Mouse (Mus musculus) layer of hippocampus, postnatal 10 days (tissue): Measurements from ENCODE around the gene Tnni1. TPM values are rescaled to one million over a fixed set of nuclear protein-coding genes. Genes with fewer than 3 reads are reported as not detected.

Experiments used
- DNase-seq, 2 experiments: peaks; one replicate each; pipeline ENCODE4 v3.0.0; 2021; ENCODE audit warnings: low spot score in 2 of 2
- total RNA-seq, 2 experiments: library from RNA; stranded (reverse); gene quantifications; 2 replicates each; pipeline ENCODE4 v1.2.3; 2021

The Tnni1 gene
- total RNA-seq, 2 experiments from 2014 or later = not detected

DNA sequence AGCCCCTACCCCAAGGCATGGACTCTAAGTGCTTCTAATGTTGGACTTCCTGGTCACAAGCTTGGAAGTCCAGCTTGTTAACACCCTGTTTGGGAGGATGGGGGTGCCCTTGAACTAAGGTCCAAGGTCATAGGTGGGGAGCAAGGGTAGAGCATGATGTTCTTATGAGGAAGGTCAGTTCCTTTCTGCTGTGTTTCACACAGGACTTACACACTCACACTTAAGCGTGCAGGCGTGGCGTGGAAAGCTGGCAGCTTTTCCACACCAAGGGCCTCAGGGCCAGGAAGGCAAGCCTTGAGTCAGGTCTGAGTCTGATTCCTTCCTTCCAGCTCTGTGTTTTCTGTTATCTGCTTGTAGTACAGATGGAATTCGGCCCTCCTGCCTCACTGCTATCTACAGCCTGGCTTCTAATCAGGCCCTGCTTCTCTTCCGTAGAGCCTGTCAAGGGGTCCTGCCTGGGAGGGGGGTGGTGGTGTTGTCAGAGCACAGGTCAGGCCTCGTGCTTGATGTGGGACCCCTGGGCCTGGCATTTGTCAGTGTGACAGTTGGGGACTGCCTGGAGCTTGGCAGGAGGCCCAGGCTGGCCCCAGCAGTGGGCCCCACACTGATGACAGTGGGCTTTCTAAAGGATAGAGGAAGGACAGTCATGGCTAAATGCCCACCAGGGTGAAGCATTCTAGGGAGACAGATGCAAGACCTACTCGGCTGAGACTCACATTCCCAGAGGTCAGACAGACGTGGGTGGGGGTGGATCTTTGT, 21.1 kb downstream of the Tnni1 start:
- DNase-seq = no peak

- DNase-seq = no peak
These were observed 28.3 kb downstream of the Tnni1 start for GRCm38 (mm10) chr1:135807546-135807945.

DNA sequence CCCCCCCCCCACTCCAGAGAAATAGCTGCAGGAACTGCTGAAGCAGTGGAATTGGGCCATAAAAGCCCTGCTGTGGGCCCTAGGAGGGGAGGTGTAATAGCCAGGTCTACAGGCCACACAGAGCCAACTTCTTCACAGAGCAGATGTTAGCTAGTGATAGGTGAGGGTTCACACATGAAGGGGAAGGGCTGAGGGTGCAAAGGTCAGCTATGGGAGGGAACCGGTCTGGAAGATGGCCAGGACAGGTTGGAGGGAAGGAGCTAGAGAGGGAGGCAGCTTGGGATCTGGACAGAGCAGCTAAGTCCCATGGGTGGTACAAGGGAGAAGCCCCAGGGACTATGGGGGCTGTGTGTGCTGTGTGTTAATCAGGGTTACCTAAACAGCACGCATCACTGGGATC, 30.9 kb downstream of the Tnni1 start:
- no peak for DNase-seq

- DNase-seq = peak; percentile 85 to 87
These were observed 31.9 kb downstream of the Tnni1 start for GRCm38 (mm10) chr1:135811016-135811646.

- DNase-seq = no peak
These were observed 33.0 kb downstream of the Tnni1 start for GRCm38 (mm10) chr1:135812205-135812604.

DNA sequence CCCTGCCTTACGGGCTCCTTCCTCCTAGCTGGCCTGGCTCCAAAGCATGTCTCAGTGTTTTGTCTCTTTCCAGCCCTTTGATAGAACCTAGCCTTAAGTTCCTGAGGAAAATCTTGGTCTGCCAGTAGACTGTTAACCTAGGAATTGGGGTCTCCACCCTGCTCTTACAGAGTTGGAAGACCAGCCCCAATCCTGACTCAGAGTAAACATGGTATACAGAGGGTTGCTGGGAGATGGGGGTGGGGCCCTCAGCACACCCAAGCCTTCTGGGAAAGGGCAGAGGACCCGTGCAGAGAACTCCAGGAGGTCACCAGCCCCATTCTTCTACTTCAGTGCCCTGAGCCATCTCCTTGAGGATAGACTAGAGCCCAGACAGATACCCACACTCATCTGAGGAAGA, 33.4 kb downstream of the Tnni1 start:
- DNase-seq = no peak

GRCm38 (mm10) chr1:135813071-135813470, 33.8 kb downstream of the Tnni1 start:
- DNase-seq = no peak

DNA sequence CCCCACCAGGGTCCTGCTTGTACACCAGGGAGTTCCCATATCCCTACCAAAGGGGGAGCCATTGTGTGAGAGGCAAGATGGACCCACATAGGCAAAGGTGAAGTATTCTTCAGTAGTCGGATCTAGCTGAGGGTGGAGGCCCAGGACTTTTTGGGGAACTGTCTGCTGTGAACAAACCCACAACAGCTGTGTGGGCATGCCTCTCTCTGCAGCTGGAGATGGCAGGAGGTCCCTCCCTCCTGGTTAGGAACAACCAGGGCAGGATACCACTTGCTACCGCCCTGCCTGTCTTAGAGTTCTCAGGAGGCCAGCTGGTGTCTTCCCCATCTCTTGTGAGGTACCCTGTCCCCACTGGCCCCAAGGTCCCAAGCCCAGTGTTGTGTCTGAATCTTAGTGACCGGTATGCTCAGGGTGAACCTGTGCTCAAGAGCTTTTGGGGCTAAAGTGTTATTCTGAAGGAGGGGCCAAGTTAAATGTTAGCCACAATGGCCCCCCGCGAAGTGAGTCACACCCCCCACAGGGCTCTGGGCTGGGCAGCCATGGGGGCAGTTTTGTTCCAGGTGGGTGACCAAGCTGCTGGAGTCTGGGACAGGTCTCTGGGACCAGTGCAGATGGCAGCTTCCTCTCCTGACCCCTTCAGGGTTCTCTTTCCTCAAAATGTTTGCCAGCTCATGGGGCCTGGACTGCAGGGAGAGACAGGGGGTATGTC, 34.6 kb downstream of the Tnni1 start:
- no peak for DNase-seq

DNA sequence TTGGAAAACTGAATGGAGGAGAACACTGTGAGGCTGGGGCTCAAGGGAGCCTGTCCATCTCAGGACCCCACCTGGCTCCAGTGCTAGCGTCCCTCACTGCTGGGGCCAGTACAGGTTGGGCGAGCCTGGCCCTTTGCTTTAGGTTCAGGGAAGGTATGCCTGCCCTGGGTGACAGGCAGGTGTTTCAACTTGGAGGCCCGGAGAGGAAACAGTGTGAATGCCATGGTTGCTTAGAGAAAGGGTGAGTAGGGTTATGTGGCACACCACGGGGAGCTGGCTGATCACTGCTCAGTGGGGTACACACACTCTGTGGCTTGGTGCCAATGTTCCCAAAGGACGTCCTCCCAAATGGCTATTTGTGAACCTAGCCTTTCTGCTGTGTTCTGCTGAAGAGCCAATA, 35.3 kb downstream of the Tnni1 start:
- no peak for DNase-seq

DNA sequence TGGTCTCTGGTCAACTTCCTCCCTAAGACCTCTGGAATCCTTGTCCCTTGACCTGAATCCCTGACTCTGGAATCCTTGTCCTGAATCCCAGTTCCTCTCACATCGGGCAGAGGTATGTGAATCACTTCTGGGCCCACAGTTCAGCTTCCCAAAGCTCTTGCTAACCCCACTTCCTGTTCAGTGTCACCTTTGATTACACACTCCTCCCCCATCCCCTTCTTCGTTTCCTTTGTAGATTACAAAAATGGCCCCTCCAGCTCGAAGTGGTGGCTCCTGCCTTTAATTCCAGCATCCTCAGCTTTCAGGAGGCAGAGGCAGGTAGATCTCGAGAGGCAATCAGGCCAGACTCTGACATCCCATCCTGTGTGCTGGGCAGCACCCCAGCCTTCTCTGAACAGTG, 38.4 kb downstream of the Tnni1 start:
- DNase-seq = no peak

- no peak for DNase-seq
These were observed 39.4 kb downstream of the Tnni1 start, which contains the start of gene Lad1 for GRCm38 (mm10) chr1:135818481-135819086. Gene Lad1, plus strand, starts transcription at chr1:135818598.

DNA sequence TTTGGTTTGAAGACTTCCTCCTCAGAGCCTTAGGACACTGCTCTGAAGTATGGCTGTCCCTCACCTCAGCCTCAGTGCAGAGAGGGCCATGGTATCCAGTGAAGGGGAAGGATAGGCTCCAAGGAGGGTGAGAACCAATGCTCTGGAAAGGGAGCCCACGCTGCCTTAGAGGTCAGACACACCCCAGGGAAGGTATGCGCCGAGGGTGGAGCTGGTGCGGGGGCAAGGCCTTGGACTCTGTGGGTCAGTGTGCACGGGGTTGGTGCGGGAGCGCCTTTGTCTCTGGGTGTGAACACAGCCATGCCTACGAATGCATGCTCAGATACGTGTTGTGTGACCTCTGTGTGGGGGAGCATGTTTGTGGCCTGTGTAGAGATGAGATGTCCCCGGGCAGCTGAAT, 40.8 kb downstream of the Tnni1 start:
- DNase-seq = no peak

DNA sequence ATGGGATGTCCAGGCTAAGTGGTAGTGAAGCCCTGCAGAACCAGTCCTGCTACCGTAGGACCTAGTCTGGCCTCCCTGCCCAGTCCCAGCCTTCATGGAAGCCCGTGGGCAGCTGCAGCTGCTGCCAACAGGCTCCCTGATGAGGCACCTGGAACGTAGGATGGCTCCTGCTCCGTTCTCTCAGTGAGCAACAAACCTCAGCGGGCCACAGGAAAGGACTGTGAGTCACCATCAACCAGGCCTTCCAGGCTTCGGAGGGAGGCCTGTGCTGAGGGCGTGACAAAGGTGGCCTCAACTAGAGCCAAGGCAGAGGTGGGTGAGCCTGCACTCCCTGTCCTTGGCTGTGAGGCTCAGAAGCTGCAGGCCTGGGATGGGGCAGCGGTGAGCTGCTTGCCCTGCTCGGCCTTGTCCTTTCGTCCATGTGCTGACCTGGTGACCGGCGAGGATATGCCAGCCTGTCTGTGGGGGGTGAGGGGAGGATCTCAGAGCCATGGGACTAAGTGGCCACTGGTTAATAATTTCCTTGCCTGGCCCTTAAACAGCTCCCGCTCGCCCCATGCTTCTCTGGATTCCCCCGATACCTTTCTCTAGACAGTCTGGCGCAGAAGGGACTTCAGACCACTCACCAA, 41.6 kb downstream of the Tnni1 start:
- no peak for DNase-seq

DNA sequence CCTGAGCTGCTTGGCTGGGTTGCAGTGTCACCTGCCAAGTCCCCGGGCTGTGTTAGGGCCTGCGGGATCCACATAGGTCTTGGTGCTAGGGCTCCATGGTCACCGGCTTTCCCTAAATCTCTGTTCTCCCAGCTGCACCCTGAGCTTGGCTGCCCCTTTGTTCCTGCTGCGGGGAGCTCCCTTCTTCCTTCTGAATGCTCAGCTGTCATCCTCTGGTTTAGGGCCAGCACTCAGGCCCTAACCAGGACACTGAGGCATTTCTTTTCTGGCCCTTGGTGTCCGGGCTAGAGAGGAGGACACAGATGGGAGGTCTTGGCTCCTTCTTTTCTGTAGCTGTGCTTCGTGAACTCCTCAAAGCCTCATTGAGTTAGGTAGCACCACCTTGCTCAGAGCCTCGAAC, 42.5 kb downstream of the Tnni1 start:
- no peak for DNase-seq

DNA sequence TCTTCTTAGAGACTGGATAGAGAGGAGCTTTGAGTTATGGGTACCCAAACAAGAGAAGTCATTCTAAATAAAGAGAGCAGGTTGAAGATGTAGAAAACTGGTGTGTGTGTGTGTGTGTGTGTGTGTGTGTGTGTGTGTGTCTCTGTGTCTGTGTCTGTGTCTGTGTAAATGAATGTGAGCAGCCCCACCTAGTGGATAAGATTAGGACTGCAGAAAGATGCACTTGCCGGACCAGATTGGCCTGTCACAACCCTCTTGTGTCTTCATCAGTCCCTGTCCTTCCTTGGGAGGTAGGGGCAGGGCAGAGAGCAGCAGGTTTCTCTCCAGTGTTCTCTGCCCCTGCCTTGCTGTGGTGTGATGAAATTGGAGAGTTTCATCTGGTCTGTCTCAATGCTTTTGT, 49.7 kb downstream of the Tnni1 start:
- DNase-seq = peak; percentile 47 to 48

- no peak for DNase-seq
These were observed 55.1 kb downstream of the Tnni1 start for GRCm38 (mm10) chr1:135834206-135834859.

DNA sequence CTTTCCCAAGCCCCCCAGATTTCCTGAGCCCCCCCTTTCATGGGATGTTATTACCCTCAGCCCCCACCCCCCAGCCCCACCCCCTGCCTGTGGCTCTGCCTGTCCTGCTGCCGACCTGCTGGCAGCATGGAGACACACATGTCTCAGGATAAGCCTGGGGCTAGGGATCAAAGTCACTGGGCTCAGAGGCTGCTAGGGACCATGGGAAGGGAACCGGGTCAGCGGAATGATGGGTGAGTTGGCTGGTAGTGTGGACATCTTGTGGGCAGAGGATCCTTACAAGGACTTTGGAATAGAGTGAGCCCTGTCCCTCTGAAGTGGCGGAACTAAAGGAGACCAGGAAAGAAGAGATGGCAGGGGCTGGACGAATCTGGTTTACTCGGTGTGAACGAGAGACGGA, 55.7 kb downstream of the Tnni1 start:
- DNase-seq = no peak

DNA sequence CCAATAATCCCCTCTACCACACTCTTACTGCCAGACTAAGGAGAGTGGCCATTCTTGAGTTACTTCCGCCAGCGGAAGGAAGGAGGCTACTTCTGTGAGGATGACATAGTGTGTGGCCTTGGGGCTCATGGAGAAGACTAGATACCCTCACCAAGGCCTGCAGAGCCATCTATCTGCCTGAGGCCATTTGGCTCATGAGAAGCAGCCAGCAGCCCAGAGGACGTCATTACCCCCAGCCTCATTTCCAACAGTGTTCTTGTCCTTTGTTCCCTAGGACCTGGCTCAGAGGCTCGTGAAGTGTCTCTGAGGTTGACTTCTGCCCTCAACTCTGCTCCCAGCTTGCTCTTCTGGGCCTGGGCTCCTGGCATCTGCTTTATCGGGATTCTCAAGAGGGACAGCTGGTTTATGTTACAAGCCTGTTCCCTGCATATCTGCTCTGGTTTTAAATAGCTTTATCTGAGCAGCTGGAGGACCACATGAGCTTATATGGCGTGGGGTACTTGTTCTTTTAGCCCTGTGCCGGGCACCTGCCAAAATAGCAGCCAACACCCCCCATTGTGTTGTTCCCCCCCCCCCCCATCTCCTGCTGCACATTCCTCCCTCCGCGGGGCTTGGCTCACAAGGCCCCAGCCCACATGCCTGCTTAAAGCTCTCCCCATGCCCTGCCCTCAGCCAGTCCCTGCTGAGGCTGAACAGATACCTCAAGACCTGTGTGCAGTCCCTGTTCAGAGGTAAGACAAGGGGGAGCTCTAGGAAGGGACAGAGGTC, 56.7 kb downstream of the Tnni1 start, which contains the start of gene Tnnt2:
Gene Tnnt2, plus strand, starts transcription at position 639 of the 768 bp plus-strand sequence.
- DNase-seq = no peak

DNA sequence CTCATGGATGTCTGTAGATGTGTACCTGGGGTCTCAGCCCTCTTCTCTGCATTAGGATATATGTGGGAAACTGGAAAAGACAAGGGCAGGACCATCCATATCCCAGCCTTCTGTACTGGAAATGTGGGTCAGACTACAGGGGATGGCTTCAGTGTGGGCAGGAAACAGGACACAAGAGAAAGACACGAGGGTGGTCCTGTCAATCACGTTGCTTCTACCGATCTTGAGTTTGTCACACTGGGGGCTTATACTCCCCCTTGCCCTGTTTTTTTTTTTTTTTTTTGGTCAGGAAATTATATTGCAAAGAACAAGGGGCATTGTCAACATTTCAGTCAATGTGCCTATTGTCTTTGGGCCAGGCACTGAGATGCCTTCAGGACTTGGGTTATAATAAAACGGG, 59.4 kb downstream of the Tnni1 start:
- no peak for DNase-seq

DNA sequence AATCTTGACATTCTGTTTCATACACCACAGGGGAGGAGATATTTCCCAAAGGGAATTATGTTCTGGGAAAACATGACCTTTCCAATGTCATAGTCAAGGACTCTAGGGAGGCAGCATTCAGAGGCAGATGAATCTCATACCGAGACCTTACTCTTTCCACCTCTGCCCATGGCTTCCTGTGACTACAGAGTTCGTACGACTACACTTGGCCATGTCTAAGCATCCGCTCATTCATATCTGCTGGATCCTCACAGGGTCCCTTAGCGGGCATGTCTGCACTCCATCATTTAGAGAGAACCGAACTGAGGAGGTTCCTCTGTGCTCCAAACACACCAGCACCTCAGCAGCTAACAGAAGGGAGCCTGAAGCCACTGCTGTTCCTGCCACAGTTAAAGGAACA, 59.8 kb downstream of the Tnni1 start:
- no peak for DNase-seq
